Mouse (Mus musculus): ENCODE data around the gene Srd5a3.
"Not testable (repeated sequence)": the region's sequence is repeated elsewhere in the genome, so short reads cannot be mapped to it uniquely, and the experiment has no call there.

The Srd5a3 gene

GRCm38 (mm10) chr5:76139808-76140729 lies at the start of gene Srd5a3:
TSS of gene Srd5a3 (plus strand) at chr5:76140271.
- peak; percentile 99 for DNase-seq

DNA sequence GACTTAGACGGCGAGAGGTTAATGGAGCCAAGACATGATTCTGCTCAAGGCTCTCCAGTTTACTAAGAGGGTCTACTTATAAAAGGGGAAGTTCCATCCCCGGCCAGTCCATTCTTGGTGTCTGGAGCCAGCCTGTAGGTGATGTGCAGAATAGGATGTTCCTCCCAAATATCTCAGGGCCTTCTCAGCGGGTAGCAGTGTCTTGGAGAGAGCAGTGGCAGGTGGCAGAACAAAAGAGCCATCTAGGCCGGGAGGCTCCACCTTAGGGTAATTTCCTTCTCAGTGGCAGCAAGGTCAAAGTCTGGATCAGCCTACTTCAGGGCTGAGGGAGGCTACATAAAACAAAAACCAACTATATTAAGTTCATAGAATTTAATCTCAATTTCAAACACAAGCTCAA lies 36.3 kb upstream of the Srd5a3 start:
- not testable (repeated sequence) for DNase-seq

- no peak for DNase-seq
Observed at GRCm38 (mm10) chr5:76107306-76107705, 32.8 kb upstream of the Srd5a3 start.

DNA sequence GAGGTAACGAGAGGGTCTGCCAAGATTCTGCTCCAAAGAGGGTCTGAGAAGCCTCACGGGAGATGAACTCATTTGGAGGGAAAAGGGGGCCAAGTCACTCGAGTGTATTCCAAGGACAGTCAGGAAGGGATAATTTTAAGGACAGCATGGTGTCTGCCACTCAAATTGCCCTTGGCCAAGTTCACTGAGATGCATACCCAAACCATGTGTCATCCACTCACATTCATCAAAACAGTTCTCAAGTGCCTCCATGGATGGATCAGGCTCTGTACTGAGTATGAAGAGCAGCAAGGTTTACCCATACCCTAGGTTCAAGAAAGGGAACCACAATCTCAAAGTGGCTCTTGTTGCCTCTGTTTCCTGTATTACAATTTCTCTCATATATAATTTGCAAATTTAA lies 31.6 kb upstream of the Srd5a3 start:
- DNase-seq = no peak

DNA sequence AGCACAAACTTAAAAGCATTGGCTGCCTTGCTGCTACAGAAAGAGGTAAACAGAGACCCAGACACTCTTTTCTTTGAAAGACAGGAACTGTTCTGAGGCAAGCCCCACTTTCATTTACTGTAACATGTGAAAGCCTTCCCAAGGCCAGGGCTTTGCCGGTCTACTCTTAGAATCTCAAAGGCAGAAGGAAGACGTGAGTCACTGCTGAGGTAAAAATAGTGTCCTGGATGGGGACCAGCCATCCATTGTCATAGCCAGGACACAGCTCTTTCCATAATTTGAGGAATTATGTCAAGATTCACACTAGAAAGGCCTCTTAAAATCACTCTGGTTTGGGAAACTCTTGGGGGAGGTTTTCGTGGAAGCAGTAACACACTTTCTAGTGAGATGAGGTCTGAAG lies 28.9 kb upstream of the Srd5a3 start:
- no peak for DNase-seq

DNA sequence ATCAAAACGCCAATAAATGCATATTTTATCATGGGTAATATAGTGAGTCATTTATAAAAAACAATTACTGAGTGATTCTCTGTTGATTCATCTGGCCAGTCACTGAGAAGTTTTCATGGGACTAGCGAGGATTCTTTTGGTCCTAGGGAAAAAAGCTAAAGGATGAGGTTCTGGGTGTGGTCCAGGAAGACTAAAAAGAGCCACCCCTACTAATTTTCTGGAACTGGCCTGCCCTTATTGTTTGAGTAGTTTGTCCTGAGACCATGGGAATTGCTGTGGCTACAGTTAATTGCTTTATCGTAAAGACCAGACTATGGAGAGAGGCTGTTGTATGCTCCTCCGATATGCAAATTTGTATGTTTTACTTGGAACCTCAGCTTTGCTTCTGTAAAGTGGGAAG lies 28.1 kb upstream of the Srd5a3 start:
- no peak for DNase-seq

GRCm38 (mm10) chr5:76115436-76116041 lies 24.5 kb upstream of the Srd5a3 start:
- DNase-seq = no peak

- peak; percentile 77 for DNase-seq
Observed at GRCm38 (mm10) chr5:76118441-76118840, 21.6 kb upstream of the Srd5a3 start.

- no peak for DNase-seq
Observed at GRCm38 (mm10) chr5:76120634-76121033, 19.4 kb upstream of the Srd5a3 start.

DNA sequence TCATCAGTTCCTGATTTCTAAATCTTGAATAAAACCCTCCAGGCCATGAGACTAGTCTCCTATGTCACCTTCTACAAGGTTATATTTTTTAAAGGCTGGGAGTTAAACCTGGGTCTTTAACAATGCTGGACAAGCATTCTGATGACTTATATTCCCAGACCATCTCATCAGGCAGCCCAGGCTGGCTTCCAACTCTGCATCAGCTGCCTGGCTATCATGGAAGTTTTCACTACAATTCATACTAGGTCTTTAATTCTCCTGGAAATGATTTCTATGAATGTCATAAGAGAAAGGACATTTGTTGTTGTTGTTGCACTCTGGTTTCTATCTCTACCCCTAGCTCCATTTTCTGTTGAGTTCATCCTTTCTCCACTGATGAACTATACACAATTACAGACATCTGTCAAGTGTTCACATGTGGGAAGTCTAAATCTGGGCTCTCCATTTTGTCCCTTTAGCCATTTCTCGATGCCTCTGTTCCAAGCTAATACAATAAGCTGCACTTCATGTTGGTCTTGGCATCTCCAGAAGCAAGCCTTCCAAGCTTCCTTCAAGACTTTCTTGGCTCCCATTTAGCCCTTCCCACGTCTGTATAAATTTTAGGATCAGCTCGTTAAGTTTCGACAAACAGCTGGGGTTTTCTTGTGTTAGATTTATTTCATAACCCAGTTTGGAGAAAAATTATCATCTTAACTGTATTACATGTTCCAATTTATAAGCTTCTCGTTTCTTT lies 12.3 kb upstream of the Srd5a3 start:
- no peak for DNase-seq

DNA sequence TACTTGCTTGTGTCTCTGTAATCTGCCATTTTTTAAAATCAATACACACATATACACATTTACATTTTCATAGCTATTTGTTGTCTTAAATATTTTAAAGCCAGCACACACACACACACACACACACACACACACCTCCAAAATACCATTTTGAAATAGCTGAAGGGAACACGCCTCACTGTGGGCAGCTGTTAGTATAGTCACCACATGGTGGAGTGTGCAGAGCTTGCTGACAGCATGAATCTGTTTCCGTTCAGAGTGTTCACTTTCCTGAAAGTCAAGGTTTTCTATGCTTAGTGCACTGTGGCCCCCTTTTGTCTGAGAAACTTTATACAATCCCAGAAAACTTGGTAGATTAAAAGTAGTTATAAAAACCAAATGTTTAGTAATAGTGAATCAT lies 9.8 kb upstream of the Srd5a3 start:
- no peak for DNase-seq

DNA sequence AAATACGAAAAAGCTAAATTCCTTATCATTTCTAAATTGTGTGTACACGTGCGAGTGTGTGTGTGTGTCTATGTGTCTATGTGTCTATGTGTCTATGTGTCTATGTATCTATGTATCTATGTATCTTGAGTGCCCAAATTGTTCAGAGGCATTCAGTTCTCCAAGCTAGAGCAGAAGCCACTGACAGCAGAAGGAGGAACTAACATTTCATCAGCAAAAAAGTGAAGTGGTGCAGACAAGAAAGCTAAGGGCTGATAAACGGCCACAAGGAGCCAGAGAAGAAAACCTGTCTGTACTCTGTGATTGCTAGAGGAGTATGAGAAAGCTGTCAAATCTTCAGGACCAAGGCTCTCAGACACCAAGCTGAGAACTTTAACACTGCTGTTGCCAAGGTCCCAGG lies 8.1 kb upstream of the Srd5a3 start:
- no peak for DNase-seq

- DNase-seq = no peak
Observed at GRCm38 (mm10) chr5:76135644-76136043, 4.4 kb upstream of the Srd5a3 start.

GRCm38 (mm10) chr5:76136271-76136670 lies 3.8 kb upstream of the Srd5a3 start:
- no peak for DNase-seq

GRCm38 (mm10) chr5:76137586-76137985 lies 2.5 kb upstream of the Srd5a3 start:
- no peak for DNase-seq

DNA sequence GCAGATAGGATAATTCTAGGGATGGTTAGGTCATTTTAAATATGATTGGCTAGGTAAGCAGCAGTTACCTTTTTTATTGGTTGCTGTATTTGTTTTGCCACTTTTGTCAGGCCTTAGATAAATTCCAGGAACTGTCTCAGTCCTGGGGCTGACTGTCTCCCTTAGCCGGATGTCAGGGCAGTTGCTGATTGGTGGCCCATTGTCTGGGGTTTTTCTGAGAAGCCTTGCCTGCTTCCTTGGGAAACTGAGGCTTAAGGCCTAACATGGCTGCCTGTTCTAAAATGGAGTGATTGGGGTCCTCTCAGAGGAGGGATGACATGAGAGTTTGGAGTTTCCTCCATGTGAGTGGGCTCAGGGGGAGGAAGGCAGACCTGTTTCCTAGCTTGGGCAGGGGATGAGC lies 2.0 kb upstream of the Srd5a3 start:
- no peak for DNase-seq

DNA sequence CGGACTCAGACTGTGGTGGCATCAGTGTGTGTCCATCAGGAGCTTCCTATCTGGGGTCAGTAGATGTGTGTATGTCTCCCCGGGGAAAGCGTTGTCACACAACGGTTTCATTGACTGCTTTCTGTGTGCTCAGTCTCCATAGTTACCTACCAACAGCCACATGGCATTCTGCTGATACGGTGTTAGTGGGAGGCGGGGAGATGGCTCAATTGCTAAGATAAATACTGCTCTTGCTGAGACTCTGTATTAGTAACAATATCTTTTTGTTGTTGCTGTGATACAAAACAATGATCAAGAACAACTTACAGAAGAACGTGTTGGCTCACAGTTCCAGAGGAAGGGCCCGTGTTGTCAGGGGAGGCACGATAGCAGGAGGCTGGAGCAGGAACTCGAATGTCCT lies 1.6 kb upstream of the Srd5a3 start:
- DNase-seq = no peak

DNA sequence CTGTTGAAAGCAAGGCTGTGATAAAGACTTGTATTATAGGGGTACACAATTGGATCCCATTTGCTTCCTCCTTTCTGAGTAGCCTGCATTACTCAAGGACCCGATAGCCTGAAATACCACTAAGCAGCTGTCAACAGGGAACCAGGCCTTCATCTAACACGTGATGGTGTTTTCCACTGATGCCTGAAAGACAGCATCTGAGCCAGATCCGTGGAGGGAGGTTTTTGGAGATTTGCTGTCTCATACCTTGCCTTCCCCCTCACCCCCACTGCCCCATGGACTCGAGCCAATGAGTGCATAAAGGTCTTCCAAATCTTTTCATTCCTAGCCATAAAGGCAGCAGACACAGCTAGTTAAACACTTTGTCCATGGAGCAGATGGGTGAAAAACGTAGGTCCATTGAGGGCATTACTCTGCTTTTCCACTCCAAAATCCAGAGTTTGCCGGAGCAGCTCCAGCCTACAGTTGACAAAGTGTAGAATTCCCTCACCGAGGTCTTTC lies 850 bp upstream of the Srd5a3 start:
- no peak for DNase-seq

DNA sequence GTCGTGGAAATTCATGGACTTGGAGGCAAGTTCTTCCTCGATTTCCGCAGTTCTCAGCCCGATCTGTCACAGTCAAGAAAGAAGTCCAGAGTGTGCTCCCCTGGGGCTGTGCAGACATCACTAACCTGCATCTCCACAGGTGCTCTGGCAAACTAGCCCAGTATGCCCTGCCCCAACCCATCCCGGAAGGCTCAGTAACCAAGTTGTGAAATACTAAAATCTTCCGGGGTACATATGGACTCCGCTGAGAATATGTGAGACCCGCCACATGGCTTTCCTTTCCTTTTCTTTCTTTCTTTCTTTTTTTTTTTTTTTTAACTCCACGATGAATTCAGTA lies 627 bp downstream of the Srd5a3 start:
- DNase-seq = no peak

DNA sequence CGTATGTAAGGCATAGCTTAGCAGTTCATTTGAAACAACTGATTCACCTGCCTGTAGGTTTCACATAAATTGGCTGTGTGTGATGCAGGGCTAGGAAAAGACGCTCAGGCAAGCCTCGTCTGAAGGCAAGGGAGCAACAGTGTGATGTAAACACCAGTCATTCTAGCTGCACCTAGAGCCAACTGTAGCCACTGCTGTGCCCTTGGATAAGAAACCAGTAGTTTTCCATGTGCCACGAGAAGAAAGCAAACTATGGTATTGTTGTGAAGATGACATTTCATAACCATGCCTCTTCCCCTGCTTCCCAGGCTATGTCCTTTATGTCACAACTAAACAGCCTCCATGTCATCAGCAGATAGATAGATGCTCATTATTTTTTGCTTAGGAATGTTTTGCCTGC lies 3.3 kb downstream of the Srd5a3 start:
- no peak for DNase-seq

DNA sequence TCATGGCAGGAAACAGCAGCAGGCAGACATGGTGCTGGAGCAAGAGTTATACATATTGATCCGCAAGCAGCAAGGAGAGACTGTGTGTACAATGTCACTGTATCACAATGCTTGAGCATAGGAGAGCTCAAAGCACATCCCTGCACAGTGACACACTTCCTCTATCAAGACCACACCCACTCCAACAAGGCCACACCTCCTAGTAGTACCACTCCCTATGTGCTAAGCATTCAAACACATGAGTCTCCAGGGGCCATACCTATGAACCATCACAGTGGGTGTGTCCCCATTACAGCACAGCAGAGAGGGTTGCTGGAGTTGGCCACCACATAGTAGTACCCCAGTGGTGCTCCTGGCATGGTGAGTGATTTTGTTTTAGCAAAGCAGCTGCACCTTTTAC lies 6.3 kb downstream of the Srd5a3 start:
- peak; percentile 11 for DNase-seq

DNA sequence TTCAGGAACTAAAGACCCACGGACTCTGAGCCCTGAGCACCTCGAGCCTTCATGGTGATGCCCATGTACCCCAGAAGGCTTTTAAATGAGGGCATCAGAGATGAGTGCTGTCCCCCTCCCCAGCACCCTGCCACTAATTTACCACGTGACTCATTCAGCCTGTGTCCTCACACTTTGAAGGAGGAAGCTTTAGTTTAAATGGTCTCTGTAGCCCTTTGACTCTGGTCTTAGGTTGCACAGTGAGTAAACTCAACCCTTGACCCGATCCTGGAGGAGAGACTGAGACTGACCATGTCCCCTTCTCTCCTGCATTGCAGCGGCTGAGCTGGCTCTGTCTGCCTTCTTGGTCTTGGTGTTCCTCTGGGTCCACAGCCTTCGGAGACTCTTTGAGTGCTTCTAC lies 9.4 kb downstream of the Srd5a3 start:
- DNase-seq = no peak

GRCm38 (mm10) chr5:76152956-76153355 lies 12.9 kb downstream of the Srd5a3 start:
- DNase-seq = no peak

DNA sequence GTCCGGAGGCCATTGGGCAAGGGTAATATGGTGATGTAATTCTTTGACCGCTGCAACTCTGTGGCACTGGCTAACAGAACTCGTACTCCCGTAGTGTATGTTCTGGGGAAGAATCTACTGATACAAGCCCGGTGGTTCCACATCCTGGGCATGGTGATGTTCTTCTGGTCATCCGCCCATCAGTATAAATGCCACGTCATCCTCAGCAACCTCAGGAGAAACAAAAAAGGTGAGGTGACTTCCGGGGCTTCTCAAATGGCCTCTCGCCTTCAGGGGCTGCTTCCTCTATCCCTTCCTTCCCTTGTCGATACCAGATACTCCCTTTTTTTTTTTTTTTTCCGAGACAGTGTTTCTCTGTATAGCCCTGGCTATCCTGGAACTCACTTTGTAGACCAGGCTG lies 13.4 kb downstream of the Srd5a3 start:
- DNase-seq = no peak

Measured in thymus, postnatal 4 days (tissue).